Mouse (Mus musculus): ENCODE results near the gene Fzd7.

Fzd7 gene

DNA sequence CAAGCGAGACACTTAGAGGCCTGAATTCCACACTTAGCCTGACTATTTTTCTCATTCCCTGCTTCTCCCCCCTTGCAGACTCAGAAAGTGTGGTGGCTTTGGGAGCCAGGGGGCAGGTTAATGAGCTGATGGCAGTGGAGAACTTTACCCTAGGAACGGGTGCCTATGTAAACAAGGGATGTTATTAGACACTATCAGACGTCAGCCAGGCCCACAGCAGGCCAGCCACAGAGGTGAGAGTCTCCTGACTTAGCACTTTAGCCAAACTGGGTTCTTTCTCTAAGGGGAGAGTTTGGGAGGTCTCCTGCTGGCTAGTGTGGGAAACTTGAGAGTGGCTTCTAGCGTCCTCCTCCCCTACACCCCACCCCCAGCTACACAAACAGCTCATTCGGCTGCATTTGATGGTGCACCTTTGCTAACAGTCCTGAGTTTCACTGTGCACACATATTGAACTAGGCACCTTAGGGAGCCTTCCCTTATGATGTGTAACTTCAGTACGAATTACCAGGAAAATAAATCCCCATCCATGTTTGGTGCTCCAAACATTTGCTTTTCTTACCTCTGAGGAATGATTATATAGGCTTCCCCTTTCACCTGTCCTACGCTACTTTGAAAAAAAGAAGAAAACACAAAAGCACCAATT, 21.6 kb downstream of the Fzd7 start:
- no peak for DNase-seq

DNA sequence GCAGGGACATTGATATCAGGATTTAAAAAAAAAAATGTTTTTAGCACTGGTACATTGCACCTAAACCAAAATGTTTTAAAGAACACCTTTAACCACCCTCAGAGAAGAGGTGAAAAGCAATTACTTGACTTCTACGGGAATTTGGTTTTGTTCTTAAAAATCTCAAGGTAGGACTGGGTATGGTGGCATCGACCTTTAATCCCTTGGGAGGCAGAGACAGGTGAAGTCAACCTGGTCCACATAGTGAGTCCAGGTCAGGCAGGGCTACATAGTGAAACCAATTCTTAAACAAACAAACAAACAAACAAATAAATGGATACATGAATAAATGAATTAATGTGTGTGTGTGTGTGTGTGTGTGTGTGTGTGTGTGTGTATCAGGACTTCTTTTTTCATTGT, 22.1 kb downstream of the Fzd7 start:
- DNase-seq, result no peak

DNA sequence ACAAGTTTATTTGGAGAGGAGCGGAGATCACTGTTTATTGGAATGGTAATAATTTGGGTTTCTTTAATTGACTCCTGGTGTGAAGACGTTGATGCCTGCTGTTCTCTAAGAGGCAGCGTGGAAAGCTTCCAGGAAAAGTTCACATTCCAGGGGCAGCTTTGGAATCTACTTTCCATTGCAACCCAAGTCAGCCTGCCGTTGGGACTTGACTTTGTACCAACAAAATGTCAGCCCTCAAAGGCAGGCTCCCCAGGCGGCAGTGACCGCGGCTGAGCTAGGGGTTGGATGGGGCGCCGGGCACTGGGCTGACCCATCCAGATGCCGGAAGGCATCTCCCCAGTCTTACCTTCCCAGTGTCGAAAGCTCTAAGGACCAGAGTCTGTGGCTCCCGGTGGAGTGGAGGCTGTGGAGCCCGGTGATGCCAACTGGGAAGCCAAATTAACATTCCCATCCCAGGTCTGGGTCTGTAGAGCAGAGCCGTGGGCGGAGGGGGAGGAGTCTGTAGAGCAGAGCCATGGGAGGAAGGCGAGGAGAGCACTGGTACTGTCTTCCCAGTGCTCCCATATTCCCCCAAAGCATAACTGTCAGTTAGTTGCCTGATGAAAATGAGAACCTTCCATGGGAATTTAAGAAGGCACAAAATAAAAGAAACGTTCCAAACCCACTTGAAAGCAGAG, 26.4 kb downstream of the Fzd7 start:
- no peak for DNase-seq

DNA sequence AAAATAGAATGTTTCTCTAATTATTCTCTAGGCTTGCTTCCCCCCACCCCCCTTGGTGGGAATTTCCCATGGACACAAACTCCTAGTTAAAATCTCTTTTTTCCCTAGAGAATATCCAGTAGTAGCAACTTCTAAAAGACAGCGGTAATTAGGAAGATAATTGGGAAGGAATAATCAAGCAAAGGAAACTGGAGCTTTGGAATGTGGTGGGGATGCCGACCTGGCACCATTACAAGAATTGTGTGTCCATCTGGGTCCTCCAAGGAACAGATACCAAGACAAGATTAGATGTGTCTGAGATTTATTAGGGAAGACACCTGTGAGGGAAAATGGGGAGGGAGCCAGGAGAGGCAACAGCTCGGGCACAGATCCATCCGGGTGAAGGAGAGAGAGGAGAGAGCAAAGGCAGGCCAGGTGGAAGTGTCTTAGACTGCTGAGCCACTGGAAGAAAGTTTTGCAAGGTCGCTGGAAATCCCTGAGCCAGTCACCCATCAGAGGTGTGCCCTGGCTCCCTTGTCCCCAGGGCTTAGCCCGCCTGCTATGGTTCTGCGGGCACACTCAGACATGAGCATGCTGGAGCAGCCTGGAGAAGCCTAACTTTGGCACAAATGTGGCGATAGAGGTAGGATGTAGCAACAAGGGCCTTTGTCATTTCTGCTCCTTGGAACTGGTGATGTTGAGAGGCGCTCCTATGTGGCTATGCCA, 29.5 kb downstream of the Fzd7 start:
- no peak for DNase-seq

DNA sequence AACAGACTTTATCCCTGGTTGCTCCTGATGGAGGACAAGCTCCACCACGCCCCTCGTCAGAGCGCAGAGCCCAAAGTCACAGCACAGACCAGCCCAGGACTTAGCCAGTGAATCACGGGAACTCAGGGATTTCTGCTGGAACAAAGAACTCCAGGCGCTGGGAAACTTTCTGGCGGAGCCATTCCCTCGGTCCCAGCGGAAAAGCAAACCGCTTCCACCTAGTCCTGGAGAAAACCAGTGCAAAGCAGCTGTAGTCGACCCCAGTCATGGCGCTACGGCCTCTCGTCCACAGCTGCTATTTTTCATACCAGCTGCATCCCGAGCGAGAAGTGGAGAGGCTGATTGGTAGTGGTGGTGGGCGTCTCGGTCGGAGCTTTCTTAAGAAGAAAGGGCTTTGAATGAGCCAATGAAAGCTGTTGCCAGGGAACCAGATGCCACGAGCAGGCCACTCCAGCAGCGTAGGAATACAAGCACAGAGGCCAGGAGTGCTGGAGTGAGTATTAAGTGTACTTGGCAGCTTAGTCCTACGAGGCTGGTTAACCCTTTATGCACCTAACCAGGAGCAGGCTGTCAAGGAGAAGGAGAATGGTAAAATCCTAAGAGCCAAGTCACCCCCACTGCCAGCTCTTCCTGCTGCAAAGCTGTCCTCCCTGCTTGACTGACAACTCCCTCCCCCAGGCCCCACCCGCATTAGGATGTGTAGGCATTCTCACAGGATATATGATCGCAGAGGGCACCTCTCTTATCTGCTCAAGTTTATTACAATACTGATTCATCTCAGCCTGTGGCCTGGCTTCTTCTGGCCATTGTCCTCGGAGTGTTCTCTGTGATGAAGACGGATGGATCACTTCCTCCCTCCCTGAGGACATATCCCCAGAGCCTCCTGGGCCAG, 34.0 kb downstream of the Fzd7 start, which contains the start of gene Gm973:
Gene Gm973, plus strand, starts transcription at position 239 of the 892 bp plus-strand sequence.
- no peak for DNase-seq

DNA sequence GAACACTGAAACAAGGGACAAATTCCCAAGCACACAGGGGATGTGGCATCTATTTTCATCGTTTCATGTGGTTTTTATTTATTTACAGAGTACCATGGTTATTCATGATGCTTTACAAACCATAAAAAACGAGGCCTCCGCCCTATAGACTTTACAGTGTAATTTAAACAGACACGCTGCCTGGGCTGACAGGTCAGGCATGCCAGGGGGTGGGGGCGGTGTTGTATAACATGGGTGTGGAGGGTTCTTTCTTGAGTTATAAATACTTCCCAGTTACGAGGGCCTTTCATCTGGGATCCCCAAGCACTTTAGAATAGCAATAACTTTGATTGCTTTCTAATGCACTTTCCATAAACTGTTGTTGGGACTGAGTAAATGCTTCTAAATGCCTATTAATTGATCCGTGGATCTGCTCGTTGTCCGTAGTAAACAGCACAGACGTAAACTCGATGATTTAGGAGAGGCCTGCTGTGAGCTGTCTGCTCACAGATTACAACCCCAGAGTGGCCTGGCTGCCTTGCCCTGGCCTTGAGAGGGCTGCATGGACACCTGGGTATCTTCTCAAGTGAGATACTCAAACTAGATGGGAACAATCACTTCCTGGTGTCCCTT, 38.1 kb downstream of the Fzd7 start:
- no peak for DNase-seq

DNA sequence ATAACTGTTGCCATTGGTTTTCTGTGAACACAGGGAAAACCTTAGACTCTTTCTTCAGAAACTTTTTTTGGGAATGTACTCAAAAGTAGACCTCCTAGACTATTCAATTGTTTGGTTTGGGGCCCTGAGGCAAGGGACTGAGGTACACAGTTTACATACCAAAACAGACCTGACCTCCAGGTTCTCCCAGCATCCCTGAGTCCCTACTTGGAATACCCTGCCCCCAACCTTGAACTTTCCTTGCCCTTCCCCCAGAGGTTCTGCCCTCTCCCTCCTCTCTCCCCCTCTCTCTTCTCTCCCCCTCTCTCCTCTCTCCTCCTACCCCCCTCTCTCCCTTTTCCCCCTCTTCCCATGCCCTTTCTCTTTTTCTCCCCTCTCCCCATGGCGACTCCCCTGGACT, 40.2 kb downstream of the Fzd7 start:
- DNase-seq, result no peak

DNA sequence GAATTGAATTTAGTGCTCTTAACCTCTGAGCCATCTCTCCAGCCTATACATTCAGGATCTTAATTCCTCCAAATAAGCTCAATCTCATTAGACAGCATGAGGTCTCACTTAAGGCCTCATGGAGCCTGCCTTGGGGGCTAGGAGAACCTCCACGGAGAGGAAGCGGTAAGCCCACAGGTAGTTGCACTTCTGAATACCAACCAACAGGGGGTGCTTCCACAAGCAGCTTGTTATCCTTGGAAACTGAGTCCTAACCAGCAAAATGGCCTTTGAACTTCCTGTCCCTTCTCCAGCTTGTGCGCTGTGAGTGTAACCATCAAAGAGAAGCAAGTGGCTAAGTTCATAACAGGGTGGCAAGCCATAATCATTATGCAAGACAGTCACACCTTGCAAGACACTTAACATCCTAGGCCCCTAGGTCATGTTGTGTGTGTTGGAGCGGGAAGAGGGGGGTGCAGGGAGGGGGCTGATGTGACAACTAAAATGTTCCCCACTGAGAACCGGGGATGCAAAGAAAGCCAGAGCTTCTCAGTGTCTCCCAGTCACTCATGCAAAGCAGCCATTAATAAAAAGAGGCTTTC, 41.2 kb downstream of the Fzd7 start:
- no peak for DNase-seq

DNA sequence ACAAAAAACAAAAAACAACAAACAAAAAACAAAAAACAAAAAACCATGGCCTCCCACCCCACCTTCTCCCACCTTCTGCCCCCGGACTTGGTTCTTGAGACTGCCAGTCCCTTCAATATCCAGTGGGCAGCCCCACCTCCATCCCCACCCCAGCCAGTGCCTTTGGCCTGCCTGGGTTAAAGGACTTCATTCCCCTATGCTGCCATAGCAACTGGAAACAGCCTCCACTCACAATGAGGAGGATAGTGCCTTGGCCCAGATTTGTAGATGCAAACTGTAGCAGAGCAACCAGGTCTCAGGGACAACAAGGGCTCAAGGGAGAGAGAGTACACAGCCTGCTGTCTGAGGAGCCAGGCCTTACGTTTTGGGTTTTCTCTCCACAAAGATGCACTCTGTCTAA, 41.8 kb downstream of the Fzd7 start:
- DNase-seq, result no peak

DNA sequence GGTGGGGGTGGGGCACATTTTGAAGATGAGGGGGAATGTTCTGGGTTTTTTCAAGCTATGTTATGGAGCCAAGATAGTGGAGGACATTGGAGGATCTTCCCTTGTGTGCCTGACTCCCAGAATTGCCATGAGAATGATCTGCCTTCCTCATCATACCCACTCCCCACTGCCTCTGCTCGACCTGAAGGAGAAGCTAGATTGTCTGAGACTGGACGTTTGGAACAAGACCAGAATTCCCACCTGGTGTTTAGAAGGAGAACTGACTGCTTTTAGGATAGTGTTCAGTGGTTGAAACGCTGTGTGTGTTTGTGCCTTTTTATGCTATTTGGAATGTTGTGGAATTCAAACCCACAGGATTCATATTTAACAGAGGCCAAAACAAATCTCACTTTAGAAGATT, 42.5 kb downstream of the Fzd7 start:
- DNase-seq, result no peak

DNA sequence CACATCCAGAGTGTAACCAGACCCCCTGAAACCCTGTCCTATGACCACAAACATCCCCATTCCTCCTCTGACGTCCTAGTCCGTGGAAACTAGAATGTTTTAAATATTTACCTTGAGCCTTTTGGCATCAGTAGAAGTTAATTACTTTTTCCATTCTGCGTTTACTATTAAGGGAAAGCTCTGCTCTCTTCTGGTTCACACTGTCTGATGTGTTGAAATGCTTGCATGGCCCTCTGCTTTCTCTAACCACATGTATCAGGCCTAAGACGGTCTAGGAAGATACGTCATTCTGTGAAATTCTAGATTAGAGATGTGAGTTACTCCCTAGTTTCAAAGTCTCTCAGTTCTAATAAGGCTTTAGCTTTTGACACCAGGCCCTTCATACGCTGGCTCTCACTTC, 45.0 kb downstream of the Fzd7 start:
- no peak for DNase-seq

DNA sequence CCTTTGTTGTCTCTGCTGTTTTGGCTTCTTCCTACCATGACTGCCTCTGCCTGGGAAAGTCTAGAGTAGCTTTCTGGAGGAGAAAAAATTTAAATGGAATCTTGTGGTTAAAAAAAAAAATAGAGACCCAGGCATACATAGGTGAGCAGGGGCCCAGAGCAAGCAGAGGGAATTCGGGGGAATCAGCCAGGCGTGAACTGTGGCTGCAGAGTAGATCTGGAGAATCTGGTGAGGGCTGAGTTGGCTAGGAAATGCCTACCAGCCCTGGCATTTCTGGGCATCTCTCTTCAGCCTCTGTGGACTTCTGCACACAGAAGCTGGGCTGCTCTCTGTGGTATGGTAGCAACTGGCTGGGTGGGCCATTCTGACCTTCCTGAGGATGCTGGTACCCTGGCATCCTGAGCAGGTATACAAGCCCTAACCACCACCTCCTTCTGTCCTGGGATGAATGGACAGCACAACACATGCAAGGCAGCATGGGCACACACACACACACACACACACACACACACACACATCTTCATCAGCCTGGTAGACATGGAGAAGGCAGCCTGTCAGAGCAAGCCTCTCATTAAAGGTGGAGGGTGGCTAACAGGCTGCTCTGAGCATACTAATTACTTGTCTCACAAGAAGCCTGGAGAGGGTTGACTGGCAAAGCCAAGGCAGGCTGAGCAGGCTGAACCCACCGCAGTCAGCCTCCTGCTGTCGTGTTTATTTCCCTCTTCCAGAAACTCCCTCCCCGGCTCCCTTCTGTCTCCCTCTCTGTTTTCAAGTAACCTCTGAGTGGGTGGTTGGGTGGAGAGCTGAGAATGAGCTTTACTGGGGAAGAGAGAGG, 53.0 kb downstream of the Fzd7 start:
- no peak for DNase-seq
